Mouse (Mus musculus) c-Kit-positive CD71-positive TER-119-negative erythroid progenitor cells, embryonic 14.5 days (primary cell): ENCODE measurements around the gene Lrit3.

Experiments used
- DNase-seq: peaks from one replicate; pipeline ENCODE4 v3.0.0-alpha.2; 2013; ENCODE audit warnings: low read depth

The Lrit3 gene

GRCm38 (mm10) chr3:129803765-129804164 is at the start of gene Lrit3:
Gene Lrit3 (minus strand): TSS chr3:129804030.
- DNase-seq, result no peak

- DNase-seq, result no peak
Observed at GRCm38 (mm10) chr3:129846846-129847245, 43.0 kb upstream of the Lrit3 start.

- DNase-seq, result no peak
Observed at GRCm38 (mm10) chr3:129845868-129846267, 42.0 kb upstream of the Lrit3 start.

- DNase-seq, result no peak
Observed at GRCm38 (mm10) chr3:129838017-129838416, 34.2 kb upstream of the Lrit3 start.

- DNase-seq, result no peak
Observed at GRCm38 (mm10) chr3:129836965-129837364, 33.1 kb upstream of the Lrit3 start.

- DNase-seq, result no peak
Observed at GRCm38 (mm10) chr3:129836051-129836697, 32.3 kb upstream of the Lrit3 start.

- no peak for DNase-seq
Observed at GRCm38 (mm10) chr3:129835388-129835934, 31.6 kb upstream of the Lrit3 start, which contains the start of gene Cfi. Gene Cfi (plus strand): TSS chr3:129835884.

GRCm38 (mm10) chr3:129831035-129831568 is 27.3 kb upstream of the Lrit3 start, which contains the start of gene Gar1:
Gene Gar1 (minus strand): TSS chr3:129831396.
- peak; percentile 98 for DNase-seq

GRCm38 (mm10) chr3:129830626-129831025 is 26.8 kb upstream of the Lrit3 start:
- peak; percentile 30 for DNase-seq

- no peak for DNase-seq
Observed at GRCm38 (mm10) chr3:129827691-129828090, 23.9 kb upstream of the Lrit3 start.

- no peak for DNase-seq
Observed at GRCm38 (mm10) chr3:129826691-129827090, 22.9 kb upstream of the Lrit3 start.

- no peak for DNase-seq
Observed at GRCm38 (mm10) chr3:129824891-129825290, 21.1 kb upstream of the Lrit3 start.

- DNase-seq, result no peak
Observed at GRCm38 (mm10) chr3:129824146-129824545, 20.3 kb upstream of the Lrit3 start.

GRCm38 (mm10) chr3:129823293-129823692 is 19.5 kb upstream of the Lrit3 start:
- DNase-seq, result peak; percentile 50

GRCm38 (mm10) chr3:129822206-129822775 is 18.5 kb upstream of the Lrit3 start, which contains the start of gene Rrh:
Gene Rrh (minus strand): TSS chr3:129822587.
- DNase-seq, result no peak

GRCm38 (mm10) chr3:129821736-129822135 is 17.9 kb upstream of the Lrit3 start:
- DNase-seq, result no peak

- no peak for DNase-seq
Observed at GRCm38 (mm10) chr3:129820847-129821246, 17.0 kb upstream of the Lrit3 start.

GRCm38 (mm10) chr3:129799011-129799410 is 4.8 kb downstream of the Lrit3 start:
- no peak for DNase-seq

GRCm38 (mm10) chr3:129798551-129798950 is 5.3 kb downstream of the Lrit3 start:
- DNase-seq, result no peak

GRCm38 (mm10) chr3:129797341-129797740 is 6.5 kb downstream of the Lrit3 start:
- DNase-seq, result no peak

GRCm38 (mm10) chr3:129793801-129794200 is 10.0 kb downstream of the Lrit3 start:
- no peak for DNase-seq

- no peak for DNase-seq
Observed at GRCm38 (mm10) chr3:129782746-129783145, 21.1 kb downstream of the Lrit3 start.

- DNase-seq, result no peak
Observed at GRCm38 (mm10) chr3:129781435-129781834, 22.4 kb downstream of the Lrit3 start.
